Mouse (Mus musculus): ENCODE data around the gene Fam193a. TPM values are rescaled to one million over a fixed set of nuclear protein-coding genes. Genes with fewer than 3 reads are reported as not detected.

Gene Fam193a
- polyA plus RNA-seq, 1 experiment from 2014 or later: 15.2 TPM

GRCm38 (mm10) chr5:34530116-34530515 lies 160.4 kb downstream of the Fam193a start:
- Histone ChIP-seq H3K4me3 (no peak overlapping the region), H3K36me3 (no peaks in the 10 kb centered on the region), H3K9ac (no peak overlapping the region), H3K27me3 (peaks cover 11% of the 10 kb centered on the region; the same call in 1 of the 2 replicates), H3K27ac (replicated peaks) (no peak overlapping the region), H3K4me2 (no peak overlapping the region), H3K4me1 (replicated peaks) (peaks cover 8% of the 10 kb centered on the region; the same call in 1 of the 2 replicates), H3K9me3 (no peaks in the 10 kb centered on the region)
- ATAC-seq (ENCODE audit: low read depth): no peak
- WGBS: 76% methylated on average over 5 of the region's 5 CpGs

GRCm38 (mm10) chr5:34530687-34531086 lies 161.0 kb downstream of the Fam193a start:
- H3K9ac ChIP-seq: no peak overlapping the region
- H3K4me3 ChIP-seq: no peak overlapping the region
- H3K27me3 ChIP-seq: peaks cover 11% of the 10 kb centered on the region; the same call in 1 of the 2 replicates
- ATAC-seq (ENCODE audit: low read depth): no peak
- 47% methylated on average over 4 of the region's 4 CpGs for WGBS
- no peaks in the 10 kb centered on the region for H3K9me3 ChIP-seq
- no peak overlapping the region for H3K27ac ChIP-seq (replicated peaks)
- no peaks in the 10 kb centered on the region for H3K36me3 ChIP-seq
- peaks cover 5% of the 10 kb centered on the region; the same call in 1 of the 2 replicates for H3K4me1 ChIP-seq (replicated peaks)
- H3K4me2 ChIP-seq: no peak overlapping the region

- ATAC-seq (ENCODE audit: low read depth): no peak
- Histone ChIP-seq H3K9ac (no peak overlapping the region), H3K4me1 (replicated peaks) (no peaks in the 10 kb centered on the region), H3K27ac (replicated peaks) (no peak overlapping the region), H3K4me2 (no peak overlapping the region), H3K4me3 (no peak overlapping the region), H3K27me3 (no peaks in the 10 kb centered on the region), H3K9me3 (no peaks in the 10 kb centered on the region), H3K36me3 (no peaks in the 10 kb centered on the region)
- 76% methylated on average over 5 of the region's 5 CpGs for WGBS
Observed at GRCm38 (mm10) chr5:34533066-34533465, 163.3 kb downstream of the Fam193a start.

GRCm38 (mm10) chr5:34533820-34534219 lies 164.1 kb downstream of the Fam193a start:
- WGBS: 76% methylated on average over 3 of the region's 3 CpGs
- Histone ChIP-seq H3K27ac (replicated peaks) (no peak overlapping the region), H3K4me1 (replicated peaks) (no peaks in the 10 kb centered on the region), H3K9ac (no peak overlapping the region), H3K9me3 (no peaks in the 10 kb centered on the region), H3K36me3 (no peaks in the 10 kb centered on the region), H3K4me2 (no peak overlapping the region), H3K27me3 (no peaks in the 10 kb centered on the region), H3K4me3 (no peak overlapping the region)
- ATAC-seq (ENCODE audit: low read depth): no peak

GRCm38 (mm10) chr5:34534776-34535581 lies 165.2 kb downstream of the Fam193a start:
- ATAC-seq (ENCODE audit: low read depth): no peak
- Histone ChIP-seq H3K4me2 (no peak overlapping the region), H3K27ac (replicated peaks) (no peak overlapping the region), H3K27me3 (no peaks in the 10 kb centered on the region), H3K4me1 (replicated peaks) (no peaks in the 10 kb centered on the region), H3K4me3 (no peak overlapping the region), H3K36me3 (no peaks in the 10 kb centered on the region), H3K9me3 (no peaks in the 10 kb centered on the region), H3K9ac (no peak overlapping the region)
- WGBS: 83% methylated on average over 5 of the region's 5 CpGs

GRCm38 (mm10) chr5:34535831-34536230 lies 166.1 kb downstream of the Fam193a start:
- WGBS: 75% methylated on average over 7 of the region's 7 CpGs
- Histone ChIP-seq H3K4me2 (no peak overlapping the region), H3K9me3 (no peaks in the 10 kb centered on the region), H3K9ac (no peak overlapping the region), H3K36me3 (no peaks in the 10 kb centered on the region), H3K27me3 (no peaks in the 10 kb centered on the region), H3K27ac (replicated peaks) (no peak overlapping the region), H3K4me3 (no peak overlapping the region), H3K4me1 (replicated peaks) (no peaks in the 10 kb centered on the region)
- ATAC-seq (ENCODE audit: low read depth): no peak

Other genes starting within 250 kb of the Fam193a start
- 0.29 and 1.0 TPM in 2 replicates for gene Poln, start 200.5 kb upstream of the Fam193a start, polyA plus RNA-seq (2015; fragmentation: Nextera tagmentation; extraction: Ambion mirVana)
- 15.2 and 17.9 TPM in 2 replicates for gene Haus3, start 200.4 kb upstream of the Fam193a start, polyA plus RNA-seq (2015; fragmentation: Nextera tagmentation; extraction: Ambion mirVana)
- 27.0 and 31.6 TPM in 2 replicates for gene Mxd4, start 182.2 kb upstream of the Fam193a start, polyA plus RNA-seq (2015; fragmentation: Nextera tagmentation; extraction: Ambion mirVana)
- gene Zfyve28, start 81.5 kb upstream of the Fam193a start, polyA plus RNA-seq (2015; fragmentation: Nextera tagmentation; extraction: Ambion mirVana): 5.6 and 6.9 TPM in 2 replicates
- gene Cfap99, start 81.3 kb upstream of the Fam193a start, polyA plus RNA-seq (2015; fragmentation: Nextera tagmentation; extraction: Ambion mirVana): not detected in 2 replicates
- gene Rnf4, start 33.6 kb upstream of the Fam193a start, polyA plus RNA-seq (2015; fragmentation: Nextera tagmentation; extraction: Ambion mirVana): 134 and 135 TPM in 2 replicates
- 8.1 and 11.3 TPM in 2 replicates for gene Tnip2, start 144.1 kb downstream of the Fam193a start, polyA plus RNA-seq (2015; fragmentation: Nextera tagmentation; extraction: Ambion mirVana)
- gene Sh3bp2, start 155.9 kb downstream of the Fam193a start, polyA plus RNA-seq (2015; fragmentation: Nextera tagmentation; extraction: Ambion mirVana): 15.0 and 16.7 TPM in 2 replicates
- 208 and 221 TPM in 2 replicates for gene Add1, start 203.7 kb downstream of the Fam193a start, polyA plus RNA-seq (2015; fragmentation: Nextera tagmentation; extraction: Ambion mirVana)